Mouse (Mus musculus) cerebellum, postnatal 10 days (tissue): Measurements from ENCODE around the gene Rpap3.

ENCODE experiments used
- DNase-seq, 2 experiments: peaks; one replicate each; pipeline ENCODE4 v3.0.0; 2021; ENCODE audit warnings: mixed read lengths in 2 of 2

Gene Rpap3

DNA sequence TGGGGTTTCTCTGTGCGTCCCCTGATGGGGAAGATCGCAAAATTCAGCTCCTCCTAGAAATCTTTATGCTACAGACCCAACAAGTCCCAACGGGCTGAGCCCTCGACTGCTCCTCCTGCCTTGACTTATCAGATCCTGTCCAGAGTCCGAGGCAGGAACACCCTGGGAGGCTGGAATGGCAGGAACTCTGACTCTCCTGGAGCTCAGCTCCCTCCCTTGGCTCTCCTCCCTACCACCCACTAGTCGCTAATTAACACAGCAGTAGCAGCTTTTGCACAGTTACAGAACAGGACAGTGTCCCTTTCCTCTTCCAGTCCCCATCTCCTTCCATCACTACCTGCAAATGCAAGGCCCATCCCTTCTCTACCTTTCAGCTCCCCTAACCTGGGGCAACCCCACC lies 24.7 kb upstream of the Rpap3 start:
- peak in 1 of 2 experiments; percentile 16 for DNase-seq

DNA sequence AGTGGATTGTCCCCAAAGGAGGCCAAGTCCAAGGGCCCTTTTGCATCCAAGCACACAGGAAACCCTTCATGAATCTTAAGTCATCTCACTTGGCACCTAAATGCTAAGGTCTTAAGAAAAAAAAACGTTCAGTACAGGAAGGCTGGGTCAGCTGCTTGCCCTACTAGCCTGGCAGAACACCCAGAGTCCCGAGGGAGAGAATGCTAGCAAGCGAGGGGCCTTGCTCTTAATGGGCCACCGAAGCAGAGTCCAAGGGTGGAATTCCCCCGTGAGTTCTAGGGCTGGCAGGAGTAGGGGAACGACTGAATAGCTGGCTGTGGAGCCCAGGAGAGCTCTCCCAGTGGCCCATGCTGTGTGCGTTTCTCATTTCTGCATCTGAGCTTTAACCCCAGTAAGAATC lies 23.2 kb upstream of the Rpap3 start:
- DNase-seq, result peak; percentile 19 to 47

DNA sequence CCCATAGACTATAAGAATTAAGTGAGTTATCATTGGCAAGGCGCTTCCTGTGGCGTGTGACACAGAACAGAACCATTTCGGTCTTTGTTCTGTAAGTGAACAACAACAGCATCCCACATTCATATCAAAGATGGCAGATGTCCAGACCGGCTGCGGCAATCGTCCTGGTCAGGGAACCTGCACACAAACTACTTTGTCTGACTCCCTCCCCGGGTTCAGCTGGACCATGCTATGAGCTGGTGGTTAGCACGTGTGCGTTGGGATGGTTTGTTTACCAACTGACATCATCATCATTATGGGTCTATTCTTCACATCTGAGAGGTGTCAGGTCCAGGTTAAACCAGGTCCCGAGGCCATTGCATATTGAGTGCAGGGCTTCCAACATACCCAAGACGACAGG lies 22.8 kb upstream of the Rpap3 start:
- peak; percentile 22 to 38 for DNase-seq

DNA sequence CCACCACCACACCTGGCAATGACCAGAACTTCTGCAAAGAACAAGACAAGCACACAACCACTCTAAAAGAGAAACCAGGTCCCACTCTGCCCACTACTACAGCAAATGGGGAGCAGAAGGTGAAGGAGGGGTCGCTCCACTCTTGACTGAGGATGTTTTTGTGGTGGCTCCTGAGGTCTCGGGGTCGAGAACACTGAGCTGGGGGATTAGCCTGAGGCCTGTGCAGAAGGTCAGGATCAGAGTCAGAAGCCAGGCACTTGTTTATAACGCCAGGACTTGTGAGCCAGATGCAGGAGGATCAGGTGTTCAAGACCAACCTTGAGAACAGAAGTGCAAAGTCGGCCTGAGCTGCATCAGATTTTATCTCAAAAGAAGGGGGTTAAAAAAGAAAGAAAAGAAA lies 21.9 kb upstream of the Rpap3 start:
- no peak for DNase-seq

DNA sequence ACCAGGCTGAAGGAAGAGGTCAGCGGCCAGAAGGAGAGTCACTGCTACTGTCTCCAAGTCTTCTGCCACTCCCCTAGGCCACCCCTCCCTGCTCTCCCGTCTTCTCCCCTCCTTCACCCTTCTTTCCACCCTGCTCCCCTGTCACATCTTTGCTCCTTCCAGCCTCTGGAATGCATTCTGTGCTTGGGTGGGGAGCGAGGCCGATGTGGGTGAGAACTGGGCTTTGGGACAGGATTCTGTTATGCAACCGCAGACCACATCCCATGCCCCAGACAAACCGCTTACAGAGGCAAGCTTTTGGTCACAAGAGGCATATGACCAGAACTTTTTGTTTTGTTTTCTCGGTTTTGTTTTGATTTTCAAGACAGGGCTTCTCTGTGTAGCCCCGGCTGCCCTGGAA lies 21.4 kb upstream of the Rpap3 start:
- peak in 1 of 2 experiments; percentile 5 for DNase-seq

DNA sequence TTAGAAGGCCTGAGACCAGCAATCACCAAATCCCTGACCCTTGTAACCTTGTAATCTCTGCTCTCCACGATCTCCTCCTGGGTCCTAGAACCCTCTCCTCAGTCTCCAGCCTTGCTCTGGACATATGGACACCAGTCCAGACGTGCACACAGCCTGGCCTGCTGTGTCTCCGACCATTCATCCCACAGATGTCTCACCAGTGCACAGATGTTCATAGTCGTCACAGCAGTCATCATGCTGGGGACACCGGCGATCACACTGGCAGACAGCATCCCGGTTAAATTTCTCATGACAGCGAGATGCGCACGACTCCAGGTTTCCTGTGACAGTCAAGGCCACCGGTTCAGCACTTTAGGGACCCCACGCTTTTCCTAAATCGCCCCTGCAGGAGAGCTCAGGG lies 20.7 kb upstream of the Rpap3 start:
- DNase-seq, result no peak

DNA sequence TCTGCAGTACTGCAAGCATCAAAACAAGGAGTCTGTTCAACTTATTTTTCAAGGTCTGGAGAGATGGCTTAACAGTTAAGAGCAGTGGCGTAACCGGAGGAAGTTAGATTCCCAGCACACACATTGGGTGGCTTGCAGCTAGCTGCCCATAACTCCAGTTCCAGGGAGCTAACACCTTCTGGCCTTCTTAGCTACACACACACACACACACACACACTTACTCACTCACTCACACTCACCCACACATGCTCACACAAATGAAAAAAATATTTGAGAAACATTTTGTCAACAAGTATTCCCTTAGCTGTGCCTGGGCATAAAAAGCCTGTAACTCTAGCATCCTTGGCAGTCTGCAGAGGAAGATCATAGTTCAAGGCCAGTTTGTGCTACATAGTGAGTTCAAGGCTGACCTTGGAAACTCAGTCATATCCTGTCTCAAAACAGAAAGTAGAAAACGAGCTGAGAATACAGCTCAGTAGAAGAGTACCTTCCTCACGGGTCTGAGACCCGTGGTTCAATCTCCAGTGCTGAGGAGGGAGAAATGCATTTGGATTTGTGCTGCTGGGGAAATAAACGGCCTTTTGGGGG lies 19.7 kb upstream of the Rpap3 start:
- DNase-seq, result peak in 1 of 2 experiments; percentile 19

DNA sequence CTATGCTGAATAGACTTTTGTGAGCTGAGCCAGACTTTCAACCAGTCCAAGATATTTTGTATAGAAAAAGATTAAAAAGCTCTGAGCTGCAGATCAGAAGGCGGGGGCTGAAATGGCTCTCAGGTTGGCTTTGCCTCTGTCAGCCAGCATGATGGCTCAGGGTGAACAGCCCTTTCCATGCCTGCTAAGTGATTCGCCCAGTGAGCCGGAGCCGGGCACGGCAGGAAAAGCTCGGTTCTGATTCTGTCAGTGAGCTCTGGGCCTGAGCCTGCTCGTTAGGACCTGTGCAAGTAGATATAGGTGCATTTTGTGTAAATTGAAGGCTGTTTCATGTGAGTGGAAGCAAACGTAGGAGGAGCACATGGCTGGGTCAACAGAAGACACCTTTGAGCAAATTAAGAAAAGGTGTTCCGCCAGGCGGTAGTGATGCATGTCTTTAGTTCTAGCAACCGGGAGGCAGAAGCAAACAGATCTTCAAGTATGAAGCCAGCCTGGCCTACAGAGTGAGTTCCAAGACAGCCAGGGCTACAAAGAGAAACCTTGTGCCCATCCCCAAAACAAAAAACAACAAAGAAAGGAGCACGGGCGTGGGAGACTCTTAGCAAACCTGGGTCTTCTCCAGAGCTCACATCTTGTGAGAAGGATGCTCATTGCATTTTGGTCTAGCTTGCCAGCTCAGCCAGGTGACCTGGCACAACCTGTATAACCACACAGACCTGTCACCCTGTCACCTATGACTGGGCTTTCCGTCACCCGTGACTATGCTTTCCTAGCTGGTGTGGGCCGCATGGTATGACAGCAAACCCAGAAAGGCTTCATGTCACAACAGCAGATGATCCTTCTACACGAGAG lies 18.9 kb upstream of the Rpap3 start:
- peak; percentile 73 to 77 for DNase-seq

DNA sequence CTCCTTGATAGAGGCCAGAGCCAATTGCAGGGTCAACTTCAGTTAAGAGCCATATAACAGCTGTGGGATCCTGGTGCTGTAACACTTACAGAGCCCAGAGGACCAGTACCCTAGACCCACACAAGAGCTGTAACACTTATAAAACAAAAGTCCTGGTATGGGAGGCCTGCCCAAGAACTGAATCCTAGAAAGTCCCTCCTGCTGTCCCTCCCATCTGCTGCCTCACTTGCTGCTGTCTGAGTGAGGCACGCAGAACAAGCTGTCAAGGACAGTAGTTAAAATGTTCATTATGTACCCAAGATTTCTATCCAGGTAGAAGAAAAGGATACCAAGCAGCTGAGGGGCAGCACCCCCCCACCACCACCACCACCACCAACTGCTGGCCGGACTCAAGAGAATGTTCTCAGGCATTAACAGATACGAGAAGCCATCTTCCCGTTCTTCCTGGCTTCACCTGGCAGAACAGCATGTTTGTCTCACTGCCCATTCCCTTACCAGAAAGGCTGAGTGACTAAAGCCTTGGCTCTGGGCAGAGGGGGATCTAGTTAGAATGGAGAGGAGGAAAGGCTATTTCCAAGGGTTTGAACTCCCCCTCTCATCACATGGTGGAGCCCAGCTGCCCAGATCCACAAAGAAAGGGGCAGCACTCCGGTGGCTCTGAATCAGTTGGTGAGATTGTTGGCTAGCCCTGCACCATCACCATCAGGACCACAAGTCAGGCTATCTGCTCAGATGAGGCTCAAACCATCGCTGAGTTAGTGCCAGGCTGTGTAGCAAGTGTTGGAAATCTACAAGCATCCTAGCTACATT lies 18.1 kb upstream of the Rpap3 start:
- DNase-seq, result peak; percentile 88 to 91

DNA sequence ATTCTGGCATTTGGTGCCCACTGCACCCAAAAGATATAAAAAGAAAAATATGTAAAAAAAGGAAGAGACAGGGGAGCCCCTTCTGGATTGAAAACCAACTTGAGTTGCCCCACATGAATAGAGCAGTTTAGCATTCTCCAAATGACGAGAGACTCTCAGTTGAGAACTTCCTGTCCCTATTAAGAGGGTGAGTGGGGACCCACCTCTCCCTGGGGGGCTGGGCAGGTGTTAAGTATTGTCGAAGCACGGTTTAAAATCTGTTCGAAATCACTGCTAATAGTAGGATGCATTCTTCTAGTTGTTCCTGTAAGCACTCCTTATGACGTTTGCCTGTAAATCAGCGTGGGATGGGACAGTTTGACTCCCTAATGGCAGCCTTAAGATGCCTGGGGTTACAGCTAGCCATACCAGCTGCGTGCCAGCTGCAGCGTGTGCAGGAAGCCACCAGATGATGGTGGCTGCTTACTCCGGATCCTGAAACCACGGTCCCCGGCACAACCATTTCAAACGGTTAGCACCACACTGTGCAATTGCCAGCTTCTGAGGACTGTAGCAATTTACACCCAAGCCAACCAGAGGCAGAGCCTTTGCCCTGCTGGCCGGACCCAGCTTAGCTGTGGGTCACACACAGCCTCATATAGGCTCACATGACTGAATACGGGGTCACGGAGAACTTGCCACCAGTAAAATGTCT lies 15.5 kb upstream of the Rpap3 start:
- DNase-seq, result peak; percentile 14 to 24

DNA sequence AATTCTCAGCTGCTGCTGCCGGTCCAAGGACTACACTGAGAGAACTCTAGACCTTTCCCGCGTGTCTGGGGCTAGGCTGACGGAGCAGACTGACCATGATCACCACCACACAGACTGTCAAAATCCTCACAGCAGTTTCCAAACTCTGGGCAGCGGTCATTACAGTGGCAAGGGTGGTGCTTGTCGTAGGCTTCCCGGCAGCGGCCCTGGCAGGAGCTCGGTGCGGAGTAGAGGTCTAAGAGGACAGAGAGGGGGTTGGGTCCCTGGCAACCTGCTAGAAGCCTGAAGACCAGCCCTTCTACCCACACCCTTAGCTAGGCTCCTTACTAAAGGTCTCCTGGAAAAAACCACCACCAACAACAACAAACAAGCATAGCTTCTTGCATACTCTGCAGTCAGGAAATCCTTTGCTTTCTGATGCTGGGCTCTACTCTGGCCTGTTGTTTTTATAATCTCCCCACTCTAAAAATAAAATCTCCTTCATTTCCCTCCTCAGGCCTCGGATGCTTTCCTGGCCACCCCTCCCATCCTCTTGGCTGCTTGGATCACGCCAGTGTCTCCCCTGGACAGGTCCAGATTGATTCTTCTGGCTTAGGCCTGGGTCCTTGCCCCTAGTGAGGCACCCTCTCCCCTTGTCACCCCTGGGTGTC lies 14.5 kb upstream of the Rpap3 start:
- DNase-seq, result peak; percentile 30 to 31

DNA sequence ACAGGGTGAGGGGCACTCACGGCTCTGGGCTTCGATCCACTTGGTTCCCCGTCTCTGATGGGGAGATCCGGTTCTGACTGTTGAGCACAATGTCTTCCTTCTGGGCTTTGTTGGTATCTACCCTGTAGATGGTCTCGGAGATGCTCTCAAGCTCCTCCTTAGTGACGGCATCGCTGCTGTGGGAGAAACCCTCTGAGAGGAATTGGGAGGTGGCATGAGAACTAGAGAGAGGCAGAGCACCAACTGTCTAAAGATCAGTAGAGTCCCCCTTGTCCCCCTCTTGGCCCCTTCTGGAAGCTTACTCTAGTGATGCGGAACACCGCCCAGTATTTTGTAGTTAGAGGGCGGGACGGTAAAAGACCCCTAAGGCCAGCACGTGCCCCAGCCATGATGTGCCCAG lies 13.9 kb upstream of the Rpap3 start:
- DNase-seq, result no peak

DNA sequence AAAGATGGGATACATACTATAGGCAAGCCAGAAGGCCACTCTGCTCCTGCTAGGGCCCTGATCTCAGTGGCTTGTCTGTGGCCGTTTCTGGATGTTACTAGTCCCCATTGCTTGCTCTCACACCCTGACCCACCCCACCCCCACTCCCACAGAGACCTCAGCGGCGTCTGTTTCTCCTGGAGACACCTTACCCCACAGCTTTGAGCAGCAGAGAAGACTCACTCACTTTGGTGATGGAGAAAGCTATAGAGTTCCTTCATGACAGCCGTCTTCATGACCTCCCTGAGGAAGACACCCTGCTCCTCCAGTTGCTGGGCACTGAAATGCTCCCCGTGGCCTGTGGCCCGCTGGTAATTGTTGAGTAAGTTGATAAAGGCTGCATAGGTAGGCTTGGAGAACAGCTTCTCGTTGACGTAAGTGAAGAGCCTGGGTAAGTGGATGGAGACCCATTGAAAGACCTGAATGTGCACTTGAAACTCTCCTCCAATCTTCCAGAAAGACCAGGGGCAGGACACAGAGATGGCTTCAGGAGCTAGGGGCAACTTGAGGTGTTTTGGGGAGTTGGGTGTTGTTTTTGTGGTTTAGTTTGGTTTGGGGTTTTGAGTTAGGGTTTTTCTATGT lies 13.0 kb upstream of the Rpap3 start:
- DNase-seq, result peak in 1 of 2 experiments; percentile 22

DNA sequence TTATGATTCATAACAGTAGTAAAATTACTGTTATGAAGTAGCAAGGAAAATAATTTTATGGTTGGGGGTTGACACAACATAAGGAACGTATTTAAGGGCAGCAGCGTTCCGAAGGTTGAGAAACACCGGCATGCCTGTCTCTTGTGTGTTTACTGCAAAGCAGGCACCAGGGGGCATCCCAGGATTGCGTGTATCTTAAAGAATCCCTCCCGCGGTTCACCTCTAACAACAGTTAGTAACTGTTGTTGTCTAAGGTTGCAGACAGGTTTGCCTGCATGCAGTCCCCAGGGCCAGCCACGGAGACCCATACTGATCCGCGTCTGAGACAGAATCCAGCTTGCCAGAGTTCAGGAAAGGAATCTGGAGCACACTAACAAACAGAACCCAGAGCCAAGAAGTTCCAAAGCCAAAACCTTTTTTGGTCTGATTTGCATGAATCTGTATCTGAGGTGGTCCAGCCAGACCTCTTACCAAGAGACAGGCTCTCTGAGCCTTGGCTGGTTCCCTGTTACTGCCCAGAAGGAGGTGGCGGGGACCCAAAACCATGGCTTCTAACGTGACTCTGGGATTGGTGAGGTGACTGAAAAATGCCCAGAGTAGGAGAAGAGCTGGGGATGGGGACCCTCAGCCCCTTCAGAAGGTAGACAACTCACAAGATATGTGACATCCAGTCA lies 12.4 kb upstream of the Rpap3 start:
- DNase-seq, result peak; percentile 86

DNA sequence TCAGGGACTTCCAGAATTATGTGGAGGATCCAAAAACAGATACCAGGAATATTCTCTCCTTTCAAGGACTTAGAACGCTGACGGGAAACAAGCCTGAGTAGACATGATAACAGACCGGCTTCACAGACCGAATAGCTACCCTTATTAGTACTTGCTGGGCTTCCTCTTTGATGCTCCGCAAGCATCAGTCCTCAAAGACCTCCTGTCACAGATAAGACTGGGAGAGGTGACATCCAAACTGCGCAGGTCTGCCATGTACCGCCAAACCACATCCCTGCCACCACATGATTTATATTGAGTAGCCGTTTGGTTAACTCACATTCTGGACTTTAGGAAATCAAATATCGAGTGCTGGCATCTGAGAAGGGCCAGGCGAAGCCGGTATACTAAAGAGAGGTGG lies 11.2 kb upstream of the Rpap3 start:
- DNase-seq, result no peak

DNA sequence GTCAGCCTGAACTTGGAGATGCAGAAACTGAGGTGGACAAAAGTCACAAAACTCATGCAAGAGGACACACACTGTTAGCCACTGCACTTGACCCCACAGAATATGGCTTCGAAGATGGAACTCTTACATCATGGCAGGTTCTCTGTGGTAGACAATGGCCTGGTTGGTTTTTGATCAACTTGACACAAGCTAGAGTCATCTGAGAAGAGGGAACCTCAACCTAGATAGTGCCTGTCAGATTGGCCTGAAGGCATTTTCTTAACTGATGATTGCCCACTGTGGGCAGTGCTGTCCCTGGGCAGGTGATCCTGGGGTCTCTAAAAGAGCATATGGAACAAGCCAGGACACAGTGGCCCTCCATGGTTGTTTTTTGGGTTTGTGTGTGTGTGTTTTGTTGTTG lies 10.1 kb upstream of the Rpap3 start:
- no peak for DNase-seq

DNA sequence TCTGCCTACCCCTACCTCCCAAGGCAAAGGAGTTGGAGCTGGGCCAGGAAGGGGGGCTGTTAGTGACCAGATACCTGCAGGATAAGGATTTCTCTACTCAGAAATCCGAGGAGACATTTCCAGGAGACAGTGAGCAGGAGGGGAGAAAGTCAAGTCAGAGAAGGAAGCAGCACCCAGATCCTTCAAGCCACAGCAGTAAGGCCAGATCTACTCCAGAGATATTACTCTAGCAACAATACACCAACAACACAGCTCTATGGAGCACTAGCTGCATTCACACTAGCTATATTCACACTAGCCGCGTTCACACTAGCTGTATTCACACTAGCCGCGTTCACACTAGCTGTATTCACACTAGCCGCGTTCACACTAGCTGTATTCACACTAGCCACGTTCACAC lies 9.5 kb upstream of the Rpap3 start:
- no peak for DNase-seq

DNA sequence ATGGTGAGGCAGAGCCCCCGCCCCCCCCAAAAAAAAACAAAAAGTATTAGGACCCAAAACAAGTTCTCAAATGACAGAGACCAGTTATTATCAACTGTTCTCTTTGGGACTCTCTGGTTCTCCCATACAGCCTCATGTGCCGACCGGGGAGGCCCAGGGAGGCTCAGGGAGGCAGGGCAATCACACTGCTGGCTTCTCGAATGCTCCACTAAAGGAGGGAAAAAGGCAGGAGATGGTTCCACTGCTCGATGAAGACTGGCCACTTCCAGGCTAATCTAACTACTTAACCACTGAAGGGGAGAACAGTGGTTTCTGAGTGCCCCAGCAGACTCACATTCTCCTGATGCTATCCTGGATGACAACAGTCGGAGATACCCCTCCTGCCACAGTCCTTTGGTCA lies 6.9 kb upstream of the Rpap3 start:
- no peak for DNase-seq

DNA sequence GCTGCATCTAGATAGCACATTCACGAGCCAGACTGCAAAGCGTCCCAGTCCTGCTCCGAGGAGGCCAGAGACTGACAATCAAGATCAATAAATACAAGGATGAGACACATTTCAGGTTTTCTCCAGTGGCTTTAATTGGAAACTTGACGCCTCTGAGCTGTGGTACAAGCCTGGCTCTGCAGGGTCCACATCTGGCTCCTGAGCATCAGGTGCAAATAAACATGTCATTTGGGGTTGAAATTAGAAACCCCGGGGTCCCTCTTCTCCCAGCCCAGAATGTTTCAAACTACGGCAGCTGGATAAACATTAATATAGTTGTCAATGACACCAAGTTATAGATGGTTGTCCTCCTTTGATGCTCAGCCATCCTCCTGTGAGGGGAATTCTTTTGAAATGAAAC lies 5.3 kb upstream of the Rpap3 start:
- DNase-seq, result no peak

DNA sequence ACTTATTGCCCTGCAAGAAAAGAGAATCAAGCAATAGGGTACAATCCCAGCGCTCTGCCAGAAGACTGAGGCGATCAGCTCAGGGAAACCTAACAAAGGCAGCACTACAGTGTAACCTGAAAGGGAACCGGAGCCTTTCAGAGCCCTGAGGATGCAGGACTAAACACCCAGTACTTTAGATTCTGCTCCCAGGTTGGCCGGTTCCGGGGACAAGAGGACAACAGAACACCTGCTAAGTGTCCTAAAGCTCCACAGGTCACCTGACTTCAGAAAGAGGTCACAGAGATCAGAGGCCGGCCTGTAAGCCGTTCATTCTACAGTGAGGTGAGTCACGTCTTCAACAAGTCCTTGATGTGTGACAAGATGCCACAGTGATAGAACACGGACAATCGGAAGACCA lies 9.0 kb downstream of the Rpap3 start:
- DNase-seq, result no peak

DNA sequence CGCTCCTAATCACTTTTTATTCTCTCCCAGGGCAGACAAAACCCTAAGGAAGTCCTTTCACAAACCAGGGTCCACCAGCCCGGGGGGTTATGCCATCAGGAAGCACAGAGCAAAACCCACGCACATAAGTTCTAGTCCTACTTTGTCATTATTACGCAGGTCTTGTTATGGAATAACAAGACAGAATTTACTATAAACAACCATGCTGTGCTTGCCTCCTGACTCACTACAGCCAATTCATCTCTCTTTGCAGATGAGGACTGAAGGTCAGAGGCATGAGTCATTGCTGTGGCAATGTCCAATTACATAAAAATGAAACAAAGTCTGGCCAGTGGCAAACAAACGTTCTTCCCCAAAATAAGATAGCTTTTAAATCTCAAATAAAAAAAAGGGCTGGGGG lies 12.2 kb downstream of the Rpap3 start:
- no peak for DNase-seq

DNA sequence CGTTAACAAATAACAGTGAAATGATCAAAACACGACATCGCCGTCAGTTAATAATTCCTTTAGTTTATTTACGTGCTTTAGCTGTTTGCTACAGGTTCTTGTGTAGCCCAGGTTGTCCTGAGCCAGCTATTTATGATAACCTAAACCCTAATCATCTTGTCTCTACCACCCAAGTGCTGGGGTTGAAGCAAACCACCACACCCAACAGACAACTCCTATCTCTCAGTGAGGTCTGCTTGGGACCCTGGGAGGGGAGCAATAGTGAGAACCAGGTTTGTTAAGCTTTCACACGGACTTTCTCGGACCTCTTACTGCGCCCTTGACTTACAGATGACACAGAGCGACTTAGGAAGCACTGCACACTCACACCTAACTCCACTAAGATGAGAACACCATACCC lies 21.5 kb downstream of the Rpap3 start:
- DNase-seq, result no peak
